Mouse (Mus musculus) stomach, postnatal 0 days (tissue): ENCODE results near the gene Fam129c. TPM values are rescaled to one million over a fixed set of nuclear protein-coding genes. Genes with fewer than 3 reads are reported as not detected.

ENCODE experiments used
- ATAC-seq: fragments of 200-750 bp; cut with Nextera tagmentation; 2 replicates; pipeline ENCODE4 v1.8.0; 2017; ENCODE audit not compliant: low FRiP score, low TSS enrichment
- DNase-seq: peaks from one replicate; pipeline ENCODE4 v3.0.0-alpha.2; 2016; ENCODE audit warnings: low spot score
- H3K27ac ChIP-seq: fragments of 300-500 bp; sonication (generic); replicated peaks from 2 replicates; pipeline ENCODE4 v1.5.1; 2014; ENCODE audit warnings: mild to moderate bottlenecking, control low read depth
- H3K27me3 ChIP-seq: fragments of 300-500 bp; sonication (generic); 2 replicates; pipeline ENCODE4 v1.6.1; 2014; ENCODE audit warnings: low read length; ENCODE audit not compliant: control insufficient read depth, insufficient read depth
- H3K36me3 ChIP-seq: fragments of 300-500 bp; sonication (generic); 2 replicates; pipeline ENCODE4 v1.6.1; 2014; ENCODE audit warnings: low read length, mixed read lengths; ENCODE audit not compliant: control insufficient read depth, insufficient read depth
- H3K4me1 ChIP-seq: fragments of 300-500 bp; sonication (generic); replicated peaks from 2 replicates; pipeline ENCODE4 v1.6.1; 2014; ENCODE audit warnings: antibody characterized with exemption; ENCODE audit not compliant: control insufficient read depth, insufficient read depth
- H3K4me2 ChIP-seq: fragments of 300-500 bp; sonication (generic); replicated peaks from 2 replicates; pipeline ENCODE4 v1.6.1; 2014; ENCODE audit warnings: low read depth, mild to moderate bottlenecking, control low read depth, moderate library complexity
- H3K4me3 ChIP-seq: fragments of 300-500 bp; sonication (generic); 2 replicates; pipeline ENCODE4 v1.5.1; 2014; ENCODE audit warnings: low read depth, low read length, control low read depth
- H3K9ac ChIP-seq: fragments of 300-500 bp; sonication (generic); 2 replicates; pipeline ENCODE4 v1.6.1; 2014; ENCODE audit warnings: mild to moderate bottlenecking, low read length, control low read depth, mixed read lengths
- H3K9me3 ChIP-seq: fragments of 300-500 bp; sonication (generic); 2 replicates; pipeline ENCODE4 v1.6.1; 2016; ENCODE audit warnings: low read length; ENCODE audit not compliant: control insufficient read depth
- CTCF ChIP-seq: IDR thresholded peaks from 2 replicates; pipeline ENCODE4 v1.5.1; 2016; ENCODE audit warnings: antibody characterized with exemption, low read depth, mild to moderate bottlenecking, moderate library complexity
- EP300 ChIP-seq: optimal IDR thresholded peaks from 2 replicates; pipeline ENCODE3; 2016; ENCODE audit warnings: antibody characterized with exemption
- WGBS: fragments of 180-500 bp; shearing (Covaris S2); extraction: QIAGEN DNeasy Blood & Tissue Kit; methylation state at CpG from one replicate; pipeline ENCODE4 v1.1.7; 2014; 5-methylcytosine and 5-hydroxymethylcytosine counted together
- polyA plus RNA-seq: library from polyadenylated mRNA; unstranded; fragments of >200 nt; fragmentation: Nextera tagmentation; extraction: Ambion mirVana; gene quantifications from 2 replicates; pipeline ENCODE4 v1.2.1, GENCODE M21; 2015

Gene Fam129c
- polyA plus RNA-seq, 1 experiment from 2014 or later = 1.4 TPM

- peak; percentile 99 for DNase-seq
- ATAC-seq = peak; percentile 90
- WGBS = under 1% methylated on average over 41 of the region's 41 CpGs
- no peaks in the 10 kb centered on the region for H3K36me3 ChIP-seq
- TF ChIP-seq CTCF (peak; percentile 29; the same call in 1 of the 2 replicates), EP300 (no peak)
- peaks cover 4% of the 10 kb centered on the region; the same call in 1 of the 2 replicates for H3K4me1 ChIP-seq
- peak overlapping the region; percentile 60 for H3K9ac ChIP-seq
- peak overlapping the region; percentile 81 for H3K4me2 ChIP-seq
- no peaks in the 10 kb centered on the region for H3K9me3 ChIP-seq
- H3K4me3 ChIP-seq = peak overlapping the region; percentile 60
- no peaks in the 10 kb centered on the region for H3K27me3 ChIP-seq
- peak overlapping the region; percentile 93 for H3K27ac ChIP-seq
These were observed 27.0 kb upstream of the Fam129c start for GRCm38 (mm10) chr8:71570291-71570954.

- no peak overlapping the region for H3K9ac ChIP-seq
- H3K4me1 ChIP-seq = peaks cover 4% of the 10 kb centered on the region; the same call in 1 of the 2 replicates
- H3K27ac ChIP-seq = peak overlapping the region; percentile 56
- H3K27me3 ChIP-seq = no peaks in the 10 kb centered on the region
- no peak for ATAC-seq
- H3K4me3 ChIP-seq = no peak overlapping the region
- WGBS = 67% methylated on average over 2 of the region's 2 CpGs
- TF ChIP-seq CTCF = peak; percentile 38; the same call in 1 of the 2 replicates
- TF ChIP-seq EP300 = no peak
- no peak overlapping the region for H3K4me2 ChIP-seq
- no peaks in the 10 kb centered on the region for H3K36me3 ChIP-seq
- DNase-seq = no peak
- H3K9me3 ChIP-seq = no peaks in the 10 kb centered on the region
These were observed 25.4 kb upstream of the Fam129c start for GRCm38 (mm10) chr8:71572077-71572476.

GRCm38 (mm10) chr8:71572847-71573633 is 24.4 kb upstream of the Fam129c start:
- TF ChIP-seq EP300 (no peak), CTCF (no peak)
- 63% methylated on average over 9 of the region's 9 CpGs for WGBS
- no peak for ATAC-seq
- Histone ChIP-seq H3K4me3 (no peak overlapping the region), H3K9ac (no peak overlapping the region), H3K4me1 (peaks cover 4% of the 10 kb centered on the region; the same call in 1 of the 2 replicates), H3K27ac (peak overlapping the region; percentile 70), H3K9me3 (no peaks in the 10 kb centered on the region), H3K27me3 (no peaks in the 10 kb centered on the region), H3K4me2 (peak overlapping the region; percentile 17; the same call in 1 of the 2 replicates), H3K36me3 (no peaks in the 10 kb centered on the region)
- DNase-seq = peak; percentile 93

- Histone ChIP-seq H3K4me2 (no peak overlapping the region), H3K4me3 (no peak overlapping the region), H3K9me3 (no peaks in the 10 kb centered on the region), H3K27me3 (no peaks in the 10 kb centered on the region), H3K27ac (no peak overlapping the region), H3K9ac (no peak overlapping the region), H3K4me1 (no peaks in the 10 kb centered on the region; the same call in 1 of the 2 replicates), H3K36me3 (no peaks in the 10 kb centered on the region)
- no peak for TF ChIP-seq EP300
- no peak for TF ChIP-seq CTCF
- DNase-seq (no peak), ATAC-seq (no peak)
- 64% methylated on average over 7 of the region's 7 CpGs for WGBS
These were observed 23.0 kb upstream of the Fam129c start for GRCm38 (mm10) chr8:71574426-71574825.

GRCm38 (mm10) chr8:71575020-71575419 is 22.4 kb upstream of the Fam129c start:
- WGBS = 37% methylated on average over 1 of the region's 1 CpGs
- no peak for TF ChIP-seq CTCF
- TF ChIP-seq EP300 = no peak
- DNase-seq (no peak), ATAC-seq (no peak)
- Histone ChIP-seq H3K4me3 (no peak overlapping the region), H3K9ac (no peak overlapping the region), H3K27me3 (no peaks in the 10 kb centered on the region), H3K9me3 (no peaks in the 10 kb centered on the region), H3K27ac (no peak overlapping the region), H3K36me3 (no peaks in the 10 kb centered on the region), H3K4me1 (no peaks in the 10 kb centered on the region; the same call in 1 of the 2 replicates), H3K4me2 (no peak overlapping the region)

- Histone ChIP-seq H3K9me3 (no peaks in the 10 kb centered on the region), H3K4me2 (no peak overlapping the region), H3K27ac (no peak overlapping the region), H3K4me3 (no peak overlapping the region), H3K36me3 (no peaks in the 10 kb centered on the region), H3K27me3 (no peaks in the 10 kb centered on the region), H3K4me1 (no peaks in the 10 kb centered on the region; the same call in none of the 2 replicates), H3K9ac (no peak overlapping the region)
- no peak for ATAC-seq
- 70% methylated on average over 4 of the region's 4 CpGs for WGBS
- TF ChIP-seq EP300 = no peak
- TF ChIP-seq CTCF = no peak
- DNase-seq = no peak
These were observed 19.5 kb upstream of the Fam129c start for GRCm38 (mm10) chr8:71577856-71578387.
